Mouse (Mus musculus) retina, postnatal 1 day (tissue): ENCODE results near the gene Wdr90.
A peak's percentile ranks its signal among the peaks of the same experiment; 100 is the strongest.

Source experiments
- DNase-seq: peaks from one replicate; pipeline ENCODE4 v3.0.0-alpha.2; 2012

The Wdr90 gene

DNA sequence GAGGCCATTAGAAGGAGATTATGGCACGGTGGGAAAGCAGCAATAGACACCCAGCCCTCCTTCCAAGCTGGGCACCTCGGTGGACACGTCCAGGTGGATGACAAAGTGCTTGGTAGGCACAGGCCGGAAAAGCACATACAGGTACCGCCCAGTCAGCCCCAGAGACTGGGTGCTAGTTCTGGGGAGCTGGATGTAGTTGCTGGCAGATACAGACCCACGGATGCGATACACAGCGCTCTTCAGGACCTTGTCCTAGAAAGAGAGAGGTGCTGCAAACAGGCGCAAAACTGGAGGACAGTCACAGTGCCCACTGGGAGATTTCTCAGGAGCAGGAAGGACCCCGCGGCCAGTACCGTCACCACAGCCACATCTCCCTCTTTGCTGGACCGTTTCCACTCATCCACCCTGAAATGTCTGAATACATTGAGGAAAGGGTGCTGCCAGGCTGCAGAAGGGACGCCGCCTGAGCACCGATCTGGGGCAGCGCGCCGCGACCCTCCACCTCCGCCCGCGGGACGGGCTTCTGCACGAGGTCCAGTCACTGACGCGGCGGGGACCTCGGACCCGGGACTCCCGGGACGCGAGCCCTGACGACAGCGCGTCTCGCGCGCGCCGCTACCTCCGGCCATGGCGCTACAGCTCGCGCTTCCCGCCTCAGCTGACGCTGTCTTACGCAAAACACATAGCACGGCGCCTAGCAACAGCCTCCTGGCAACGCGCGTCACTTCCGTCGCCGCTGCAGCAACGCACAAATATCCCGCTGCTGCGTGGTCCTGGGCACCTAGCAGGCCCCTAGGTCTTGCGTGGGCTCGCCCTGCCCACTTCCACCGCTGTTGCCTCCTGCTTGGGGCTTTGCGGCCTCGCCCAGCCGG lies at the start of gene Wdr90:
Gene Wdr90, minus strand, starts transcription at position 670 of the 872 bp plus-strand sequence.
- DNase-seq: peak; percentile 97

DNA sequence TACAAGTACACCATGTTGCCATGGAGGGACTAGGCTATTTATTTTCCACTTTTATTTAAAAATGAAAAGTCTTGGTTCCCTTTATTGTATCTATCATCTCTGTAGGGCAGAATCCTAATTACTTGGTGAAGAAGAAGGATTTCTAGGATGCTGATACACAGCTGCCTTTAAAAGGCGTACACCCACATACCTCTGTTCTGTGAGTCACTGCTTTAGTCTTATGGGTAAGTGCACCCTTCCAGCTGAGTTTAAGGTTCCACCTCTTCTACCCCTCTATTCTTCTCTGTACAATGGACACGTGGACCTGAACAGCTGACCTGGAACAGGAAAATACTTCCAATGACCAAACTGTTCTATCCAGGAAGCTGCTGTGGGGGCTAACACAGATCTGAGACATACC lies 46.3 kb upstream of the Wdr90 start:
- DNase-seq: no peak

DNA sequence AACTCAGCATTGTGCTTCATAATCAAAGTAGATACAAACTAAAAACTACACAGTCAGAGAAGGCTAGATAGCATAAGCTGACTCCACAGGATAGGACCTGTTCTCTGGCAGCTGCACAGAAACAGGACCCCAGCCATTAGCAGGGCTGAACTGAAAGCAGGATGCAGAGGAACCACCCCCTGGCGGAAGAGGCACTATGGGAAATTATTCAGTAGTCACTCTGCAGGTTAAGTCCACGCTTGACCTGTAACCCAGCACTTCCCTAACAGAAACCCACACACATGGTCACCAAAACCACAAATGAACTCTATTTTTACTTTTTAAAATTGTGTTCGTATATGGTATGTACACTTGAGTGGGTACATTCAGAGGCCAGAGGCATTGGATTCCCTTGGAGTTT lies 41.8 kb upstream of the Wdr90 start:
- DNase-seq: no peak

DNA sequence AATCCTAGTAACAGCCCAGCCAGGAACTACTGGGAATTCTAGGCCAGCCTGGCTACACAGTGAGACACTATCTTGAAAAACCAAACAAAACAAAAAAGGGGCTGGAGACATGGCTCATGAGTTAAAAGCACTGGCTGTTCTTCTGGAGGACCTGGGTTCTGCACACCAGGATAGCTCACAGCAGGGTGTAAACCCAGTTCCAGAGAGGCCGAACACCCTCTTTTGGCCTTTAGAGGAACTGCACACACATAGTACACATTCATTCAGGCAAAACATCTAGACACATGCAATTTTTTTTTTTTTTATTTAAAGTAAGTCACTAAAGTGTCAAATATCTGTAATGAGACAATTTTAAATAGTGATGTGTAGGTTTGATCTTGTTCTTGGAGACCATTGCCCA lies 38.9 kb upstream of the Wdr90 start:
- DNase-seq: no peak

DNA sequence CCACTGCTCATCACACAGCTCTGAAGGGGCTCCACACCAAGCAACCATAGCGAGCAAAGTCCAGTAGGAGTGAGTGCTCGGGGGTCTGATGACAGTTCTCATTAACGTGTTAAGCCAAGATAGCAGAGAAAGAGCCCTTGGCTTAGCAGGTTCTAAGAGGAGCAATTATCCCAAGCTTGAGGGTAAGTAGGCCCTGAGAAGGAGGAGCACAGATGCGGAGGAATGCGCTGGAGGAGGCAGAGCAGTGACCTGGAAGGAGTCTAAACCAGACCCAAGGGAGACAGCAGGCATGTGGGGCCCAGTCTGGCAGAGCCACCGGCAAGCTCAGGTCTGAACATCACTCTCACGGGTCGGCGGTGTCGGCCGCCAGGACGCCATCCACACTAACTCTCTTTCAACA lies 34.6 kb upstream of the Wdr90 start:
- peak; percentile 76 for DNase-seq

DNA sequence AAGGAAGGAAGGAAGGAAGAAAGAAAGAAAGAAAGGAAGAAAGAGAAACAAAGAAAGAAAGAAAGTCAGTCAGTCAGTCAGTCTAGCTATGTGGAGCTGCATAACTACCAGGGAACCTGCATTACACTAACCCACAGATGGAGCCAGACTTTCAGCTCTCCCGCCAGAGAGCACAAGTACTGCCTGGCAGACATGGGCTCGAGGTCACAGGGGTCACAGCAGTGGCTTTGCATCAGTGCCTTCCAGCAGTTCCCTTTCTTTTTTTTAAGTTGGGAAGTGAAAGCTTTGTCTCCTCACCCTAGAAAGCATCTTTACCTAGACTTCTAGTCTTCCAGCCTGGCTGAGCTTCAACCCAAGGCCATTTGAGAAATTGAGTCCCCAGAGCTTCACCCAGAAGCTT lies 34.1 kb upstream of the Wdr90 start:
- DNase-seq: peak; percentile 34

DNA sequence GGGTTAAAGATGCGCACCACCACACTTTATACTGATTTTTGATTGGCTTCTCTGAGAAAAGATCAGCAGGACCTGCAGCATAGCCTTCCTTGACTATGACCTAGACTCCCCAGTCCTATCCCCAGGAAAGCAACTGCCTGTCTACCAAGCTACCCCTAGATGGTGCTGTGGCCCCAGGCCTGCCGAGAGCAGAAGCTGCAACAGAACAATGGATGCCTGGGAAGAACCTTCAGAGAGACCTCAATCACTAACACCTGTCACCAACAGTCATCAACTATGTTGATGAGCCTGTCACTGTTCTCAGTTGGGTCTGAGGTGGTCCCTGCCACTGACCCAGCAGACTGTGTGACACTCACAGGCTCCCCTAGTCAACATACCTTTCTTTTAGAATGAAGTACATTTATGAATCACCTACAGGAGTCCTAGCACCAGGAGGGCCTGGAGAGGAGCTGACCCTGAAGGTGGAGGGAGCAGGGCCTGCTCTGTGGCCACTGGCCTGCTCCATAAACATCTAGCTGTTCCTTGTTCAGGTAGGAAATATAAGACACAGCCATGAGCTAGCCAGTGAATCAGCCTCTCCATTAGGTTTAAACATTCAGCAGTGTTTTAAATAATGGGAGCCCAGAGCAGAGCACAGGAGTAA lies 32.8 kb upstream of the Wdr90 start:
- peak; percentile 88 for DNase-seq

DNA sequence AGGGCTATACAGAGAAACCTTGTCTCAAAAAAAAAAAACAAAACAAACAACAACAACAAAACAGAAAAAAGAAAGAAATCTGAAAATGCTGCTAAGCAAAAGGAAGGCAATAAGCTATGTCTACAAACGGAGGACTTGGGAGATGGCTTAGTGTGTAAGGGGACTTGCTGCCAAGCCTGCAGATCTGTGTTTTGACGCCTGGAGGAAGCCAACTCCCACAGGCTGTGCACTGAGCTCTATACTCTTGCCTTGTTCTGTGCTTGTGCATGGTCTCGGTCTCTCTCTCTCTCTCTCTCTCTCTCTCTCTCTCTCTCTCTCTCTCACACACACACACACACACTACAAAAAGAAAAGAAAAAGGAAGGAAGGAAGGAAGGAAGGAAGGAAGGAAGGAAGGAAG lies 27.5 kb upstream of the Wdr90 start:
- DNase-seq: no peak

DNA sequence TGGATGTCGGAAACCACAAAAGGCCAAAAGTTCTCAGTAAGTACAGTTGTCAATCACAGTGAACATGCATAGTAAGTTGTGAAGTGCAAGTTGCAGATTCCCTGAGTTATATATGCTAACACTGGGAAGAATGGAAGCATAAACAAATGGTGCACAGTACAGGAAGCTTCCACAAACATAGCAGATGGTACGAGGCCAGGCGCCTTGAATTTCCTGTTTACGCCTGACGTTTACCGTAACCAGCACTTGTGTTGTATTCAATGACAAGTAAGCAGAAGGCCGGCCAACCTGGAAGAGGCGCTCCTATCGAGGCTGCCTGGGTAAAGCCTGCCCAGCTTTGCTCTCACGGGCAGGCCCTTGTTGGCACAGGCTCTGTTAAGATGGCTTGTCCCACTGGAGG lies 26.2 kb upstream of the Wdr90 start:
- no peak for DNase-seq

DNA sequence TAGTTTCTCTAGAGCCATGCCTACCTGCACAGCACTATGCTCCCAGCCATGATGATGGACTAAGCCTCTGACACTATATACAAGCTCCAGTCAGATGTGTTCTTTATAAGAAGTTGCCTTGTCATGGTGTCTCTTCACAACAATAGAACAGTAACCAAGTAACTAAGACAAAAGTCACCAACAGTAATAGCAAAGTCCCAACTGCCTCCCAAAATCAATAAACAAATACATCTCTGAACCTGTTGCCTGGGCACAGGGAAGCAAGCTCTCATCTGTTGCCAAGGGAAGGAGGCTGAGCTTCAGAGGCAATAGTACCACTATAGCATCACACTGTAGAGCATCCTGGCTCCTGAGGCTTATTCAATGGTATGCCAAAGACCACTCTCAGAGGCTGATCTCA lies 25.5 kb upstream of the Wdr90 start:
- no peak for DNase-seq

DNA sequence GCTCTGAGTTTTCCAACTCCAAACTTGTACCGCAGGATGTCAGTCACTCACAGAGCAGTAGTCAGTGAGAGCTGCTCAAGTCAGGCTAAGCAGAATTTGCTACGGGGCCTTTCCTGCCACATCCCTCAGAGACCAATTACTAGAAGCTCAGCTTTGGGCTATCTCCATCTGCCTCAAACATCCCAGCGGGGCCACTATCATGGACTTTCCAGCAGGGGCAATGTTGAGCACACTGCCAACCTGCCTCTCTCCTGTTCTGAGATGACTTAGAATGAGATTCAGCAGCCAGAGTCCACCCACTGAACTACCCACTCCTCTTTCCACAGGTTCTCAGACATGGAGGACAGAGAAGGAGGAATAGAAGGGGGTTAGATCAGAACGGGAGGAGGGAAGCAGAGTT lies 24.3 kb upstream of the Wdr90 start:
- DNase-seq: peak; percentile 62

DNA sequence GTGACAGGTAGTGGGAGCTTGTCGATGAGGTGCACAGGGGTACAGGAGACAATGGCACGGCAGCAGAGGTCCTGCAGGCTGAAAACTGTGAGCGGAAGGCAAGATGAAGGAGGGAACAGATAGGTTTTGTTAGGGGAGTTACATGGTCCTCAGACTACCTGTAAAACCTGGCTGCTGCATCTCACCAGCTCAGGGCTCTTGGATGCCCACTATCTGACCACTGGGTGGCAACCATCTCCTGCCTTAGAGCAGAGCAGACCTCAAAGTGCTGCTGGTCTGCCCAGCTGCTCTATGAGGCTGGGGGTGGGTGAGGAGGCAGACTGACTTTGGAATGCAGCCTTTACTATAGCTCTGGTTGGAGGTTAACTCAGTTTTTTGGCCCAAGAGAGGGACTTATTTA lies 22.5 kb upstream of the Wdr90 start:
- no peak for DNase-seq

DNA sequence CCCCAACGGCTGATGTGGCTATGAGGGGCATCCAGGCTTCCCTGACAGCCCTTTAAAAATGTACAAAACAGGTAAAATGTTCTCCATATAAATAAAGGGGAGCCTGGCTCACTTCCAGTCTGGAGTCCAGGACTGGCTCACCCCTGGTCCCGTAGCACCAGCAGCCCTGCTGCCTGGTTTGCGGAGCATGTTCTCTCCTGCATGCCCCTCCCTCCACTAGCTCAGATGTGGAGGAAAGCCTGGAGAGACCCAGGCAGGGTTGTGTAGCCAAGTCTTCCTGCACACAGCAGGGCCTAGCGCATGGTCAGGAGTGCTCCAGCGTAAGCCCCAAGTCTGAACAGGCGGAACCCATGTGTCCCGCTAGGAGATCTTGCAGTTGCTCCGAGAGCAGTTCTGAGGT lies 22.0 kb upstream of the Wdr90 start:
- DNase-seq: no peak

DNA sequence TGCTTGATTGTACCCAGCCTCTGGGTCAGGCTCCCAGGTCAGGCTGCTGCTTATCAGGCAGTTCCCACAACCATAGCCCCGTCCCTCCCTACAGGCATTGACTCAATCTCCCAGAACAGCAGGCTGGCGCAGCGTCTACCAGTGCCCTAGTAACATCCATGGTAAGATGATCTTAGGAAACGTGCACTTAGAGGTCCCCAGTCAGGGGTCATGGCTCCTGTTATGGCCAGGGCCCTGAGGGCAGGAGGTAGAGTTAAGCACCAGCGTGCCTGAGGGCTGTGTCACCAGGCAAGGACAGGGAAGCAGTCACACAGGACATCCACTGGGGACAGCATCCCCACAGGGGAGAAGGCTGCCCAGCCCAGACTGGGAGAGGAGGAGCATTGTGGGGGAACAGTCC lies 21.0 kb upstream of the Wdr90 start:
- DNase-seq: no peak

DNA sequence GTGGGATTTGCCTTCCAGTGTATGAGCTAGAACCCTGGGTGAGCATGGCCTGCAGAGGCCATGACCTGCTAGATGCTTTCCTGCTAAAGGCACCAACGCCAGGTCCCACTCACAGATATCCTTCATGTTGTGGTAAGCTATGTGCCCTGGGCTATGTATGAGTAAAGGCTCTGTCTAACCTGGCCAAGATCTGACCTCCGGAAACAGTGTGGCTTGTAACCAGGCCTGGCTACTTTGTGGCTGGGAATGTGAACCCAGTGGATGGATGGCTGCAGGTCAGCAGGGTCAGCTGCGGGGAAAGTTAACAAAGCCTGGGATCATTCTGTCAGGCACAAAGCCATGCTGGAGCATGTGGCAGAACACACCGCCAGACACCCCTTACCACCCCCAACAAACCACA lies 20.4 kb upstream of the Wdr90 start:
- no peak for DNase-seq

DNA sequence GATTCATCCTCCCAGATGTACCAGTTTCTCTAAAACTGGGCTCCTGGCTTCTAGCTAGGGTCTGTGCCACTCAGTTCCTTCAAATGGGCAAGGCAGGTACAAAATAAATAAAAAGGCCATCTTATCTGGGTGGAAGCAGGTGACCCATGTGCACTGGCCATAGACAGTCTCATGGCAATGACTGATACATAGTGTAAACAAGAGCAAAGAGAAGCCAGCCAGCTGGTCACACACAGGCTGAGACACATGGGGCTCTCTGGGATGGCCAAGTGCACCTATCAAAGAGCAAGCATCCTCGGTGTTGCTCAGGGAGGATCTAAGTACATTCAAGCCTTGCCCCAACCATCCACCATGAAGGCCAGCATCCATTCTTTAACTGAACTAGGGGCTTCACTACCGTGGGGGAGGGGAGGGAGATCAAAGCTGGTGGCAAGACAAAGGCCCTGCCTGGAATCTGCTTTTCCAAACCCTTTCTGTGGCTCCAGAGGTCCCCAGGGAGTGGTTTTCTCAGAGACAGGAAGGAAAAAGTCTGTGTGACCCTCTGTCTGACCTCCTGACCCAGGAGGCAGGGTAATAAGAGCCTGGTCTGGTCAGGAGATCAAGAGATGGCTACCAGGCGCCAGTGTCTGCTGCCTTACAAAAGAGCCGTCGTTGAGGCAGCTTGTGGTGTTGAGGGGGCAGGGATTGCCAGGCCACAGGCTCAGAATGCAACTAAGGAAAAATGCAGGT lies 19.8 kb upstream of the Wdr90 start:
- DNase-seq: no peak

DNA sequence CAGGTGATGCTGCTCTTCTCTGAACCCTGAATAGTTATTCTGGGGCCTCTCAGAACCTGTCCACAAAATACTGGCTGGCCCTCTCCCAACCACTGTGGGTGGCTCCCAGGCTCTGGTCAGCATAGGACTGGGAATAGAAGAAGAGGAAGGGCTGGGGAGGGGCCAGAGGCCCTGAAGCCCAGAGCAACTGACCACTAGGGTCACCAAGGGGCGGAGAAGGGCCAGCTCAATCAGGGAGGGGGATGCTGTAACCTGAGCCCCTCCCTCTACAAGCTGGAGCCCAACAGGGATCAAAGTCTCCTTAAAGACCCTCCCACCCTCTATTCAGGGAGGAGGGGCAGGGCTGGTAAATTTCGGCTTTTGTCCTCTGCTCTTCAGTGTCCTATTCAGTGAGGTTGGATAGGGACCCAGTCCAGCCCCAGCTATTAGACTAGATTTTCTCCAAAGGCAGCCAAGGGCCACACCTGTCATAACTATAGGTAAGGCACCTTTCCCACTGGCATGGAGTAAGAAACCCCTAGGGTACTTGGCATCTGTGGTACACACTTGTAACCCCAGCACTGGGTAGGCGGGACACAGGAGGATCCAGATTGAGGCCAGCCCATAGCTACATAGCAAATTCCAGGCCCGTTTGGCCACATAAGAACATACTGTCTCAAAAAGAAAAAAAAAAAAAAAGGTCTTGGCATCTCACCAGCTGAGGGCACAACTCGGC lies 19.1 kb upstream of the Wdr90 start, which contains the start of gene Wfikkn1:
Gene Wfikkn1, minus strand, starts transcription at position 663 of the 715 bp plus-strand sequence.
- DNase-seq: no peak

DNA sequence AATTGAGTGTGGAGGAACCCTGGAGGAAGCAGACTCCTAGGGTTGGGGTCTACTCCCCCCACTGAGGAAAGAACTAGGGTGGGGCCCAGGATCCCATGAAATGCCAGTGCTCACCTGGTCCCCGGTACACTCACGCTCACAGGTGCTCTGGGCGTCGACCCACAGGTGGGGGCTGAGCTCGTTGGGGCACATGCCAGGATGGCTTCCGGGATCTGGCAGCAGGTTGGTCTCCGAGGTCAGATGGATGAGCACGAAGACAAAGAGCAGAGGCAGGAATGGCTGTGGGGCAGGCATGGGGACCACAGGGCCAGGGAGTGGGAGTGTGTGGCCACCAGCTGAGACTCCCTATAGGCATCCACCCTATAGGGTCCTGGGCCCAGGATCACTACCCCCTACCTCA lies 18.4 kb upstream of the Wdr90 start:
- no peak for DNase-seq

DNA sequence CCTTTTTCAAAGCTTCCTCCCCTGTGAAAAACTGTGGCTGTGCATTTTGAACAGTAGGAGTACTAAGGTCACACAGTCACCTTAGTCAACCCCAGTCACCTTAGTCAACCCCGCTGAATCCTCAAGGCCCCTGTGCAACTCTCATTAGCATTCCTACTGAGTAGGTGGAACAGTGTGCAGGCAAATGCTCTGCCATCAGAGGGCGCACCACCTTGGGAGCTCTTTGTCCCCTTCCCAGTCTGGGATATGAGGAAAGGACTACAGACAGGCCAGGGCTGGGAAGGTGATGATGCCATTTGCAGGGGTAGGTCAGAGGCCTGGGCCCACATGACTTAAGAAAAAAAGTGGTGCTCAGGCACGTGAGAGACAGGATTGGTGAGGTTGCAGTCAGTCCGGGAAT lies 18.0 kb upstream of the Wdr90 start:
- no peak for DNase-seq

DNA sequence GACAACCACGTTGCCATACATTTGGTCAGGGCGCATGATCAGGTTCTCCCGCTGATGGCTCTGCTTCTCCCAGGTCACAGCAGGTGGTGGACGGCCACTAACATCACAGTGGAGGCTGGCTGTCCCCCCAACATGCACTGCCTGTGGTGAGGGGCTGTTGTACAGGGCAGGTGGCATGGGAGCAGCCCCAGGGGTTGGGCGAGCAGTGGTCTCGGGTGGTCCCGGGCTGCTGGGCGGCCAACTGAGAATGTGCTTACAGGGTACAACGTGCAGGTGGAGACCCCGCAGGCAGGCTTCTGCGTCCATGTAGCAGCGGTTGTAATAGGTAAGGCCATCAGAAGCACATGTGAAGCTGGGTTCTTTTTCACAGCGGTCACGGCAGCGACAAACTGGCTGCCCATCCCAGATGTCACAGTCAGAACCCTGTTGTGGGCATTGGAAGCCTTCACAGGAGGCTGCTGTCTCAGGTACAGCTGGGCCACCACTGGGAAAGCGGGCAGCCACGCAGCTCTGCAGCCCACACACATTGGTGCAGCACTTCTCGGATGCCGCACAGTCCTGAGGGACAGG lies 17.4 kb upstream of the Wdr90 start:
- DNase-seq: no peak

DNA sequence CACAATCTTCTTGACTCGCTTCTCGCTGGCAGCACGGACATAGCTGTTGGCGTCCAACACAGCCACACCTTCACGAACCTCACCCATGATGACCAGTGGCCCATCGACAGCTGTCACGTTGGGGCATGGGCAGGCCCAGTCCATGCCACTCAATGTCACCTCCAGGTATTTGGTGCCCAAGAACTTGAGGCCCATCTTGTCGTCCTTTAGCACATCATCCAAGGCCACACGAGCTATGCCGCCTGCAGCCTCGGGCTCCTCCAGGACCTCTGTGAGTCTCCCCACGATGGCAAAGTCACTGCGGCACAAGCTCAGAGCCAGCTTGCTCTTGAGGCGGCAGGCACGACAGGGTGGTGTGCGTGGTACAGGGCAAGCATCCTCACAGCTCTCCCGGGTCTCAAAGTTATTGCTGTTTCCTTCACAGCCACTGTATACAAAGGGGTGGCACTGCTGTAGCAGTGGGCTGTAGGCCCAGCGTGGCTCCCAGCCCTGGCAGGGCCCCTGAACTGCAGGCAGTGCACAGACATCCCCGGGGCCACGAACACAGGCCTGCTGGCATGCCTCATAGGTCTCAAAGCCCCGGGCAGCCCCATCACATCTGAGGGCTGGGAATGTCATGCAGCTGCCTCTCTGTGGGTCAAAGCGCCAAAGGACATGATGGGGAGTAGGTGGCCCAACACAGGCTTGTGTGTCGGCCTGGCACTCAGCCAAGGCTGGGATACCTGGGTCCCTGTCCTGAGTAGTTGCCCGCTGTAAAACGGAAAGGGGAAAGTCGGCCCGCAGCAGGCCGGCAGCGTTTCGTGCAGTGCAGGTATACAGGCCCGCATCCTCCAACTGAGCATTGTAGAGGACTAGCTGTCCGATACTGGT lies 16.7 kb upstream of the Wdr90 start:
- no peak for DNase-seq

DNA sequence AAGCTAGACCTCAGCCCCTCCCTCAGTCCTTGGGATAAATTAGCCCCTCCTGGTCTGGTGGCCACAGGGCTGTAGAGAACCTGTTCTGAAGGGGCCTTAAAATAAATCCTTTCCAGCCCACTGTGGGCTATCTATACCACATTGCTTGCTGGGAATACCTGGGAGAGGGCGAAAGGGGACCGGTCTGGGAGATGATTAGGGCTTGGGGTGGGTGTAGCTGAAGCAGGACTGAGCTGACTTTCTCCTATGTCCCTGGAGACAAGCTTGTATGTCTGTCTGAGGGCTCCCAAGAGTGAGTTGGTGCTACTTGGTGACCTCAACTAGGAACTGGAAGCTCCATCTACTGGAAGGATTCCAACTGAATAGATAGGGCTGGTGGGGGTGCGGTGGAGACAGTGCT lies 15.7 kb upstream of the Wdr90 start:
- no peak for DNase-seq
